Mouse (Mus musculus): ENCODE data around the gene Kcnj6.
A peak's percentile ranks its signal among the peaks of the same experiment; 100 is the strongest.

Kcnj6 gene

GRCm38 (mm10) chr16:94931343-94932301 is 65.9 kb downstream of the Kcnj6 start:
- DNase-seq, result peak in 1 of 2 experiments; percentile 7

GRCm38 (mm10) chr16:94925364-94925763 is 72.1 kb downstream of the Kcnj6 start:
- DNase-seq, result no peak

GRCm38 (mm10) chr16:94919177-94919576 is 78.3 kb downstream of the Kcnj6 start:
- no peak for DNase-seq

GRCm38 (mm10) chr16:94906026-94906425 is 91.5 kb downstream of the Kcnj6 start:
- DNase-seq, result no peak

GRCm38 (mm10) chr16:94898832-94899231 is 98.7 kb downstream of the Kcnj6 start:
- DNase-seq, result no peak

- DNase-seq, result no peak
Observed at GRCm38 (mm10) chr16:94892162-94892650, 105.3 kb downstream of the Kcnj6 start.

GRCm38 (mm10) chr16:94890581-94890980 is 106.9 kb downstream of the Kcnj6 start:
- DNase-seq, result no peak

- DNase-seq, result no peak
Observed at GRCm38 (mm10) chr16:94890056-94890455, 107.4 kb downstream of the Kcnj6 start.

GRCm38 (mm10) chr16:94888554-94888953 is 108.9 kb downstream of the Kcnj6 start:
- no peak for DNase-seq

- no peak for DNase-seq
Observed at GRCm38 (mm10) chr16:94886398-94886797, 111.1 kb downstream of the Kcnj6 start.

GRCm38 (mm10) chr16:94885062-94885461 is 112.4 kb downstream of the Kcnj6 start:
- DNase-seq, result no peak

- DNase-seq, result no peak
Observed at GRCm38 (mm10) chr16:94883909-94884308, 113.6 kb downstream of the Kcnj6 start.

- DNase-seq, result no peak
Observed at GRCm38 (mm10) chr16:94883196-94883595, 114.3 kb downstream of the Kcnj6 start.

GRCm38 (mm10) chr16:94882111-94882510 is 115.4 kb downstream of the Kcnj6 start:
- DNase-seq, result no peak

GRCm38 (mm10) chr16:94872614-94873272 is 124.8 kb downstream of the Kcnj6 start:
- no peak for DNase-seq

- DNase-seq, result no peak
Observed at GRCm38 (mm10) chr16:94868354-94868753, 129.1 kb downstream of the Kcnj6 start.

- no peak for DNase-seq
Observed at GRCm38 (mm10) chr16:94866300-94866956, 131.1 kb downstream of the Kcnj6 start.

- DNase-seq, result no peak
Observed at GRCm38 (mm10) chr16:94865796-94866195, 131.7 kb downstream of the Kcnj6 start.

- DNase-seq, result no peak
Observed at GRCm38 (mm10) chr16:94865101-94865500, 132.4 kb downstream of the Kcnj6 start.

GRCm38 (mm10) chr16:94863475-94863874 is 134.0 kb downstream of the Kcnj6 start:
- DNase-seq, result no peak

GRCm38 (mm10) chr16:94855990-94856389 is 141.5 kb downstream of the Kcnj6 start:
- no peak for DNase-seq

GRCm38 (mm10) chr16:94852407-94853160 is 144.9 kb downstream of the Kcnj6 start:
- no peak for DNase-seq

Measured in thymus, postnatal 36 days (tissue).